Mouse (Mus musculus): ENCODE measurements around the gene Tia1.

Tia1 gene

GRCm38 (mm10) chr6:86426358-86426757, 22.3 kb downstream of the Tia1 start, which contains the start of gene Gm44790:
Gene Gm44790, plus strand, starts transcription at chr6:86426658.
- no peak for DNase-seq (ENCODE audit: low read depth in 1 of 2, low spot score in 2 of 2)

GRCm38 (mm10) chr6:86431531-86431930, 27.5 kb downstream of the Tia1 start:
- DNase-seq (ENCODE audit: low read depth in 1 of 2, low spot score in 2 of 2) = no peak

- no peak for DNase-seq (ENCODE audit: low read depth in 1 of 2, low spot score in 2 of 2)
Observed at GRCm38 (mm10) chr6:86433696-86434095, 29.7 kb downstream of the Tia1 start.

- DNase-seq (ENCODE audit: low read depth in 1 of 2, low spot score in 2 of 2) = peak in 1 of 2 experiments; percentile 6
Observed at GRCm38 (mm10) chr6:86437711-86438110, 33.7 kb downstream of the Tia1 start.

GRCm38 (mm10) chr6:86438272-86439118, 34.5 kb downstream of the Tia1 start, which contains the start of gene C87436:
Gene C87436, plus strand, starts transcription at chr6:86438374.
- peak; percentile 87 to 92 for DNase-seq (ENCODE audit: low read depth in 1 of 2, low spot score in 2 of 2)

- DNase-seq (ENCODE audit: low read depth in 1 of 2, low spot score in 2 of 2) = no peak
Observed at GRCm38 (mm10) chr6:86439119-86439496, 35.1 kb downstream of the Tia1 start.

- no peak for DNase-seq (ENCODE audit: low read depth in 1 of 2, low spot score in 2 of 2)
Observed at GRCm38 (mm10) chr6:86439531-86439930, 35.5 kb downstream of the Tia1 start.

GRCm38 (mm10) chr6:86441571-86441970, 37.6 kb downstream of the Tia1 start:
- DNase-seq (ENCODE audit: low read depth in 1 of 2, low spot score in 2 of 2) = no peak

GRCm38 (mm10) chr6:86445551-86445950, 41.5 kb downstream of the Tia1 start:
- no peak for DNase-seq (ENCODE audit: low read depth in 1 of 2, low spot score in 2 of 2)

- no peak for DNase-seq (ENCODE audit: low read depth in 1 of 2, low spot score in 2 of 2)
Observed at GRCm38 (mm10) chr6:86446927-86447568, 43.0 kb downstream of the Tia1 start.

GRCm38 (mm10) chr6:86456727-86457126, 52.7 kb downstream of the Tia1 start:
- DNase-seq (ENCODE audit: low read depth in 1 of 2, low spot score in 2 of 2) = no peak

GRCm38 (mm10) chr6:86463079-86463478, 59.1 kb downstream of the Tia1 start:
- no peak for DNase-seq (ENCODE audit: low read depth in 1 of 2, low spot score in 2 of 2)

- DNase-seq (ENCODE audit: low read depth in 1 of 2, low spot score in 2 of 2) = no peak
Observed at GRCm38 (mm10) chr6:86471317-86471716, 67.3 kb downstream of the Tia1 start.

GRCm38 (mm10) chr6:86471760-86472099, 67.7 kb downstream of the Tia1 start:
- DNase-seq (ENCODE audit: low read depth in 1 of 2, low spot score in 2 of 2) = no peak

GRCm38 (mm10) chr6:86472100-86472955, 68.3 kb downstream of the Tia1 start:
- DNase-seq (ENCODE audit: low read depth in 1 of 2, low spot score in 2 of 2) = peak; percentile 98 to 100

GRCm38 (mm10) chr6:86473077-86473476, 69.1 kb downstream of the Tia1 start:
- no peak for DNase-seq (ENCODE audit: low read depth in 1 of 2, low spot score in 2 of 2)

- no peak for DNase-seq (ENCODE audit: low read depth in 1 of 2, low spot score in 2 of 2)
Observed at GRCm38 (mm10) chr6:86474072-86474471, 70.1 kb downstream of the Tia1 start.

GRCm38 (mm10) chr6:86474646-86475181, 70.7 kb downstream of the Tia1 start:
- no peak for DNase-seq (ENCODE audit: low read depth in 1 of 2, low spot score in 2 of 2)

GRCm38 (mm10) chr6:86475462-86476167, 71.6 kb downstream of the Tia1 start:
- DNase-seq (ENCODE audit: low read depth in 1 of 2, low spot score in 2 of 2) = no peak

- no peak for DNase-seq (ENCODE audit: low read depth in 1 of 2, low spot score in 2 of 2)
Observed at GRCm38 (mm10) chr6:86476931-86477330, 72.9 kb downstream of the Tia1 start.

- DNase-seq (ENCODE audit: low read depth in 1 of 2, low spot score in 2 of 2) = no peak
Observed at GRCm38 (mm10) chr6:86479311-86479710, 75.3 kb downstream of the Tia1 start.

All from monocyte, adult 2 months (primary cell).